Mouse (Mus musculus): ENCODE measurements around the gene Tmem82. TPM values are rescaled to one million over a fixed set of nuclear protein-coding genes. Genes with fewer than 3 reads are reported as not detected.

The Tmem82 gene
- polyA plus RNA-seq, 1 experiment from 2014 or later = 0.80 TPM

DNA sequence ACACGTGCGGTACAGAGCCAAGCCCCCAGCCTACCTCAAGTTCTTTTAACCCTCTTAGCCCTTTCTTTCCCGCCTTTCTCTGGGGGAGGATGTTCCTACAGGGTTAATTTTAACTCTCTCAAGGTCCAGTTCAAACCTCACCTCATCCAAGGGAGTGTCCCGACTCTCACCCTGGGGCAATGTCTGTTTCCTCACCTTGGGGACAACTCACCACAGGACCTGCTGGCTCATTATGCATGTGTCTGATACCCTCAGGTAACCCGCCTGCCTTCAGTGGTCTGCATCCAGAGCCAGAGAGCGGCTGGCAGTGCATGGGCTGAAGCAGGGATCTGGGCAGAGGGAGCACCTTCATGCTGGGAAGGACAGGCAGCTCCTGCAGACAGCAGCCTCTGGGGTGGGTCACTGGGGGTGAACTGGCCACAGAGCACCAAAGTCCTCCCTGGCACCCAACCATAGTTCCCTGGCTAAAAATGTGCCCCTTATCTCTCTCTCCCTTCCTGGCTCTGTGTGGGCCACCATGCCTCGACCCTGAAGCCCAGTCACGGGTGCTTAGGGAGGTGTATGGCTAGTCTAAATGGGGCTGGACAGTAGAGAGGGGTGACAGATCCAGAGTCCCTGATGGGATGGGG lies 21.6 kb downstream of the Tmem82 start:
- H3K9ac ChIP-seq (replicated peaks) = no peak overlapping the region
- no peak overlapping the region for H3K27ac ChIP-seq
- H3K9me3 ChIP-seq = no peaks in the 10 kb centered on the region
- H3K27me3 ChIP-seq = no peaks in the 10 kb centered on the region
- H3K4me2 ChIP-seq = no peak overlapping the region
- no peak overlapping the region for H3K4me3 ChIP-seq (replicated peaks)
- peaks cover 23% of the 10 kb centered on the region for H3K4me1 ChIP-seq (replicated peaks)
- peaks cover 40% of the 10 kb centered on the region for H3K36me3 ChIP-seq
- no peak for ATAC-seq (ENCODE audit: insufficient number of reproducible peaks, insufficient read depth, low FRiP score, low TSS enrichment, low read depth)
- 85% methylated on average over 8 of the region's 8 CpGs for WGBS

DNA sequence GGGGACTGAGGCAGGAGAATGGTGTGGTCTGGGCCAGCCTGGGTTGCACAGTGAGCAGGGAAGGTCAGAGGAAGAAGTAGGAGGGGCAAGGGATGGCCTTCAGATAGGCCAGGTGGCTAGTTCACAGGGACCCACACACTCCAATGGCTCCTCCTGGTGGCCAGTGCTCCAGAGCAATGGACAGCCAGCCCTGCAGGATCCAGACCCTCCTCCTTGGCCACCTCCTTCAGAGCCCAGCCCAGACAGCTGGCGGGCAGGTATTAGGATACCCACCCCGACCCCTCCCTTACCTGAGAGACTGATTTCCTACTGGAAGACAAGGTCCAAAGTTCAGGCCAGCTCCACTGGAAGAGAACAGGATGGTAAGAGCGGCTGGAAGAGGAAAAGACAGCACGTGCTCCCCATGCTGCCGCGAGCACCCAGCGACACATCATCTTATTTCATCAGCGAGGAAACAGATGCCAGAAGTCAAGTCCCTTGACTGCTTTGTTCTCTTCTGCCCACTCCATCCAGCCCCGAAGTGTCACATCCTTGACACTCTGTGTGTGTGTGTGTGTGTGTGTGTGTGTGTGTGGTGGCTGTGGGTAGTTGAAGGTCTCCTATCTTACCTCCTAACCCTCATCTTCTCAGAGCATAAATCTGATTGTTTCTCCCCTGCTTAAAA lies 22.7 kb downstream of the Tmem82 start:
- ATAC-seq (ENCODE audit: insufficient number of reproducible peaks, insufficient read depth, low FRiP score, low TSS enrichment, low read depth) = no peak
- Histone ChIP-seq H3K4me1 (replicated peaks) (peaks cover 23% of the 10 kb centered on the region), H3K4me2 (no peak overlapping the region), H3K9ac (replicated peaks) (no peak overlapping the region), H3K27ac (no peak overlapping the region), H3K36me3 (peaks cover 51% of the 10 kb centered on the region), H3K4me3 (replicated peaks) (no peak overlapping the region), H3K27me3 (no peaks in the 10 kb centered on the region), H3K9me3 (no peaks in the 10 kb centered on the region; the same call in 1 of the 2 replicates)
- 81% methylated on average over 9 of the region's 9 CpGs for WGBS

DNA sequence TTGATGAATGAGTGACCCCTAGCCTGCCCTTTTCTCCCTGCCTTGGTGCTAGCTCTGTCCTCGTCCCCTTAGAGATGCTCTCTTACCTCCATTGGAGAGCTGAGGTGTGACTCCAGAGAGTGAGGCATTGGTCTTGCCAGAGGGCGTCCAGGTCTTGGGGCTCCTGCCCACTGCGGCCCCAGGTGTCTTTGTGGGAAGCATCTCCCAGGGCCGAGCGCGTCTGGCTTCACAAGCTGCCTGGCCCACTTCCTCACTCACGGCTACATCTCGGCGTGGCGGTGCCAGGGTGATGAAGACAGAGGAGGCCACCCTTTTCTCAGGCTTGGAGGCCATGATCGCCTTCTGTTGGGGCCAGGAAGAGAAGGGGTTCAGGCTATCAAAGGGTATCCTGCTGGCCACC lies 23.3 kb downstream of the Tmem82 start:
- peaks cover 18% of the 10 kb centered on the region for H3K4me1 ChIP-seq (replicated peaks)
- H3K36me3 ChIP-seq = peaks cover 56% of the 10 kb centered on the region
- no peak overlapping the region for H3K4me2 ChIP-seq
- no peak overlapping the region for H3K9ac ChIP-seq (replicated peaks)
- no peak overlapping the region for H3K4me3 ChIP-seq (replicated peaks)
- 94% methylated on average over 11 of the region's 11 CpGs for WGBS
- no peak for ATAC-seq (ENCODE audit: insufficient number of reproducible peaks, insufficient read depth, low FRiP score, low TSS enrichment, low read depth)
- no peaks in the 10 kb centered on the region for H3K27me3 ChIP-seq
- H3K27ac ChIP-seq = no peak overlapping the region
- H3K9me3 ChIP-seq = no peaks in the 10 kb centered on the region; the same call in 1 of the 2 replicates

DNA sequence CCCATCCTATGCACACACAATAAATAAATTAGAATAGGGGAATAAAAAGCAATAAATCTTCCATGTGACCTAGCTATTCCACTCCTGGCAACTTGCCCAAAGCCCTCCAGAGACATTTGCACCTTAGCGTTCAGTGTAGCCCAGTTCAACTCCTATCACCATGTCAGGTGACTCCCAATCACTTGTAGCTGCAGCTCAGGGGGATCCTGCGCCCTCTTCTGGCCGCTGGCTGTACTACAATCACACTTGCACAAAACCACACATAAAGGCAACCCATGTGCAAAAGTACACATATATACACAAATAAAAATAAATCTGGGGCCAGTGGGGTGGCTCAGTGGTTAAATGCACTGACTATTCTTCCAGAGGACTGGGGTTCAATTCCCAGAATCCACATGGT lies 26.9 kb downstream of the Tmem82 start:
- no peak overlapping the region for H3K9ac ChIP-seq (replicated peaks)
- H3K36me3 ChIP-seq = peaks cover 91% of the 10 kb centered on the region
- H3K27me3 ChIP-seq = no peaks in the 10 kb centered on the region
- WGBS = 27% methylated on average over 3 of the region's 3 CpGs
- no peak overlapping the region for H3K27ac ChIP-seq
- no peak overlapping the region for H3K4me3 ChIP-seq (replicated peaks)
- H3K9me3 ChIP-seq = no peaks in the 10 kb centered on the region; the same call in 1 of the 2 replicates
- no peaks in the 10 kb centered on the region for H3K4me1 ChIP-seq (replicated peaks)
- ATAC-seq (ENCODE audit: insufficient number of reproducible peaks, insufficient read depth, low FRiP score, low TSS enrichment, low read depth) = no peak
- no peak overlapping the region for H3K4me2 ChIP-seq

DNA sequence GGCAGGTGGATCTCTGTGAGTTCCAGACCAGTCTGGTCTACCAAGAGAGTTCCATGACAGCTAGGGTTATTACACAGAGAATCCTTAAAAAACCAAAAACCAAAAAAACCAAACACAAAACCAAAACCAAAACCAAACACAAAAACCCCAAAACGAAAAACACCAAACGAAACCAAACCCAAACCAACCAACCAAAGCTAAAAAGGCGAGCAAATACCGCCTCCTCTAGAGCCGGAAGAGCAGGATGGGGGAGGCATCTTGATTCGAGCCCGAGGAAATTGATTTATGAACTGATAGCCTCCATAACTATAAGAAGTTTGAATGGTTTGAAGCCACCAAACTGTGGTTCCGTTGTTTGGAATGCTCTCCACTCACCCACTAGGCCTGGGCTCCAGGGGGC lies 34.5 kb downstream of the Tmem82 start:
- H3K27me3 ChIP-seq = no peaks in the 10 kb centered on the region
- no peaks in the 10 kb centered on the region for H3K4me1 ChIP-seq (replicated peaks)
- 91% methylated on average over 8 of the region's 8 CpGs for WGBS
- peaks cover 86% of the 10 kb centered on the region for H3K36me3 ChIP-seq
- no peaks in the 10 kb centered on the region for H3K9me3 ChIP-seq
- no peak overlapping the region for H3K4me3 ChIP-seq (replicated peaks)
- H3K4me2 ChIP-seq = no peak overlapping the region
- no peak for ATAC-seq (ENCODE audit: insufficient number of reproducible peaks, insufficient read depth, low FRiP score, low TSS enrichment, low read depth)
- no peak overlapping the region for H3K27ac ChIP-seq
- H3K9ac ChIP-seq (replicated peaks) = no peak overlapping the region

DNA sequence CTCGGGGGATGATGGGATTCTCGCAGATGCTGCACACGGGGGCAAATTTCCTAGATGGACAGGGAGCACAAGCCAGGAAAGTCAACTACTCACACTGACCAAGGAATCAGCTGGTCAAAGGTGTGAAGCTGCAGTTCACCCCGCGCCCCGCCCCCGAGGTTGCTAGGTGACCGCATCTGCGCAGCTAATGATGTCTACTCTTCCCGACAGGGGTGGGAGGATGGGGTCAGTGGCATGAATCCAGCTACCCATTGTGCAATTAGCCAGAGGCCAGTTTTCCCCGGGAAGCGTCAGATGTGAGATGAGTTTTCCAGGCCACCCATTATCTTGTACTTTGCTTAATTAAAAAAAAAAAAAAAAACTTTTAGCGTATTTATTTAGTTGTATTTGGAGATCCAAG lies 37.4 kb downstream of the Tmem82 start:
- Histone ChIP-seq H3K27ac (no peak overlapping the region), H3K4me2 (no peak overlapping the region), H3K9me3 (no peaks in the 10 kb centered on the region), H3K4me3 (replicated peaks) (no peak overlapping the region), H3K9ac (replicated peaks) (no peak overlapping the region), H3K27me3 (no peaks in the 10 kb centered on the region), H3K36me3 (peaks cover 90% of the 10 kb centered on the region), H3K4me1 (replicated peaks) (no peaks in the 10 kb centered on the region)
- ATAC-seq (ENCODE audit: insufficient number of reproducible peaks, insufficient read depth, low FRiP score, low TSS enrichment, low read depth) = no peak
- 93% methylated on average over 13 of the region's 13 CpGs for WGBS

DNA sequence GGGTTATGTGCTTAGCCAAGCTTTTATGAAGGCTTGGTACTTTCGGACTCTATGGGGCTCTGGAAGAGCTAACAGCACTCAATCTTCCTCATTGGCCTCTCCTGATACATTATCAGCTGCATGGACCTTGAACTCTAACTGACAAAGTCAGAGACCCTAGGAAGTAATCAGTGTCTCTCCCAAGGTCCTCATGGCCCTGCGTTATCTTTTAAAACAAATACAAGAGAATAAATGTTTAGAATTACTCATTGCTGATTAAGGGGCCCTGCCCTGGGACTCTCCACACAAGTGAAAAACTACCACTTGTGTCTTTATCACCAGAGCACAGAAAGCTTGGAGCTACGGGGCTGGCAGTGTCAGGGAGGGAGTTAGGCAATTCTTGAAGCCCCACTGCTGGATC lies 39.6 kb downstream of the Tmem82 start:
- H3K4me1 ChIP-seq (replicated peaks) = no peaks in the 10 kb centered on the region; the same call in 1 of the 2 replicates
- no peak overlapping the region for H3K9ac ChIP-seq (replicated peaks)
- no peaks in the 10 kb centered on the region for H3K9me3 ChIP-seq
- ATAC-seq (ENCODE audit: insufficient number of reproducible peaks, insufficient read depth, low FRiP score, low TSS enrichment, low read depth) = no peak
- H3K27me3 ChIP-seq = no peaks in the 10 kb centered on the region
- 81% methylated on average over 3 of the region's 3 CpGs for WGBS
- H3K4me2 ChIP-seq = no peak overlapping the region
- H3K4me3 ChIP-seq (replicated peaks) = no peak overlapping the region
- peaks cover 72% of the 10 kb centered on the region for H3K36me3 ChIP-seq
- no peak overlapping the region for H3K27ac ChIP-seq

DNA sequence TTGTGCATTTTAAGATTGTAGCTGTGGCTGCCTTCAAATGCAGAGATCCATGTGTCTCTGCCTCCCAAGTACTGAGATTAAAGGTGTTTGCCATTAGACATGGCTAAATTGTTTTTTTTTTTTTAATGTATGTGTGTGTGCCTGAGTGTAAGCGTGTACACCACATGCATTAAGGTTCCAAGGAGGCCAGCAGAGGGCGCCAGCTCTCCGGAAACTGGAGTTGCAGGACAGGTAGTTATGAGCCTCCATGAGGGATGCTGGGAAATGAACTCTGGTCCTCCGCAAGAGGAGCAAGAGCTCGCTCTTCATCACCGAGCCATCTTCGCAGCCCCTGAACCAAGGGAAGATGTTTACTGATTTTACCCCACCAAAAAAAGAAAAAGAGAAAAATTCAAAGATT lies 41.6 kb downstream of the Tmem82 start:
- Histone ChIP-seq H3K9ac (replicated peaks) (no peak overlapping the region), H3K4me1 (replicated peaks) (peaks cover 9% of the 10 kb centered on the region), H3K27me3 (no peaks in the 10 kb centered on the region), H3K27ac (no peak overlapping the region), H3K9me3 (no peaks in the 10 kb centered on the region), H3K4me2 (no peak overlapping the region), H3K4me3 (replicated peaks) (no peak overlapping the region), H3K36me3 (peaks cover 55% of the 10 kb centered on the region)
- ATAC-seq (ENCODE audit: insufficient number of reproducible peaks, insufficient read depth, low FRiP score, low TSS enrichment, low read depth) = no peak
- 94% methylated on average over 7 of the region's 7 CpGs for WGBS

DNA sequence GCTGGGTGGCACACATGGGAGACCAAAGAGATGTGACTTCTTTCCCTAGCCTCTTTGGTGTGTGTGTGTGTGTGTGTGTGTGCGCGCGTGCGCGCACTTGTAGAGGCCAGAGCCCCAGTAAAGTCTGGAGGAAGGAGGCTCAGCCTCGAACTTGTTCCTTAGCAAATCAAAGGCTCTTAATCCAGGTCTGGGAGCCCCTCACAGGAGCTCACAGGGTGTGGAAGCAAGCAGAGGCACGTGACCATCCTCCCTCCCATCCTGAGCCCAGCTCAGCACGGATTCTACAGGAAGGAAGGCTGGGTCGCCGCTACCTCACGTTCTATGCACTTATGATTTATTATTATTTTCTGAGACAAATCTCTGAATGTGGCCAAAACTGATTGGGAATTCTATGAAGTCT lies 42.0 kb downstream of the Tmem82 start:
- Histone ChIP-seq H3K9me3 (no peaks in the 10 kb centered on the region), H3K9ac (replicated peaks) (no peak overlapping the region), H3K4me3 (replicated peaks) (no peak overlapping the region), H3K4me1 (replicated peaks) (peaks cover 9% of the 10 kb centered on the region), H3K36me3 (peaks cover 54% of the 10 kb centered on the region), H3K27me3 (no peaks in the 10 kb centered on the region), H3K27ac (no peak overlapping the region), H3K4me2 (no peak overlapping the region)
- WGBS = 81% methylated on average over 11 of the region's 11 CpGs
- ATAC-seq (ENCODE audit: insufficient number of reproducible peaks, insufficient read depth, low FRiP score, low TSS enrichment, low read depth) = no peak

DNA sequence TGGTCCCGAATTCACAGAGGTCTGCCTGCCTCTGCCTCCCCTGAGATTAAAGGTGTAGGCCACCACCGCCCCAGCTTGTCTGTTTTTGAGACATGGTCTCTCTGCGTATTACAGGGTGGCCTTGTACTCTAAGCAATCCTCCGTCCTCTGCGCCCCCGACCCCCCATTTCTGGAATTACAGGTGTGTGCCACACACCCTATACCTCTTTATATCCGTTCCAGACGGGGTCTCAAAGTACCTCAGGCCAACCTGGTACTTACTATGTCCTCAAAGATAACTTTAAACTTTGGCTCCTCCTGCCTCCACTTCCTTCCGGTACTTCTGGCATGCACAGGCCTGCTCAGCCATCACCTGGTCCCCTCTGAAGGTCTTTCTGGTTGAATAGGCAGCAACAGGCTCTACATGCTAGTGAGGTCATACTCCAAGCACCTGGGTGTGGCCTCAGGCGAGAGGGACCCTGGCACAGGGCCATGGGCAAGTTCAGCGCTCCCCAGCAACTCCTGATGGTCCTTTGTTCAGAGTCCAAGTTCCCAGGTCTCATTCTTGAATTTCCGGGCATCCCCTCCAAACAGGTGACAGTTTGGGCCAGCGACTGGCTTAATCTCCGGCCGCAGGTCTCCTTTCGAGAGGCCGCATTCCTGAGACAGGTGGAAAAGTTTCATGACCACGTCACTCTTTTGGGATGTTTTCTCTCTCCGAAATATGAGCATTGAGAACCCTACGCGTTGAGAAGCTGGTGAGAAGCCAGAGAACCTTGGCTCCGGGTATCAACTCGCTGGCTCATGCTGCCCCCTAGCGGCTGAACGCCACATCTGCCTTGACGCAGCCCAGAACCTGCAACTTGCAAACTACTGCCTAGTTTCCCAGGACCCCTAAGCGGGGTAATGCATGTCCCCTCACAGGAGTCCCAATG lies 43.4 kb downstream of the Tmem82 start:
- H3K4me2 ChIP-seq = peak overlapping the region; percentile 35; the same call in 1 of the 2 replicates

DNA sequence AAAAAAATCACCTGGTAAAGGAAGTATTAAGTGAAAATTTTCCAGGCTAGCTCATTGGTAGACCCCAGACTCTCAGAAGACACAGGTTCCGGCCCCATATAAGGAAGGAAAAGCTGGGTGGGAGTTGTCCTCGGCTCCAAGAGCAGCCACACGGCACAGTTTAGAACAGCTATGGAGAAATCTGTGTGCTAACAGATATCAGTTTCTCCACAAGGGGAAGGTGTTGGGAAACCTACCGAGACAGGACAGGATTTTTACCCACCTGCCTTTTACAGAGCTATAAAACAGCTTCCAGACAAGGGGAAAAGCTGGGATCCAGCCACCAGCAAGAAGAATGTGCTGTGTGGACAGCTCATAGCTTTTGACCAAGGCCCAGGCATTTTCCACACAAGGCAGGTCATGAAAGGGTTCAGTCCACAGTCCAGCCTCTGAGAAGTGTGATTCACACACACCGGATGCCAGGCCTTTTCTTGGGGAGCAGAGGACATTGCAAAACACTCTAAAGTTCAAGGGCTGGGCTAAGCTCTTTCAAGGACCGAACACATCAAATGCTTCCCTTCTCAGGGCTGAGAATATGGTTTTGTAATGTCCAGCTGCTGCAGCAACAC lies 45.0 kb downstream of the Tmem82 start:
- Histone ChIP-seq H3K9ac (replicated peaks) (no peak overlapping the region), H3K27me3 (no peaks in the 10 kb centered on the region), H3K9me3 (no peaks in the 10 kb centered on the region), H3K27ac (peak overlapping the region; percentile 0; the same call in 1 of the 2 replicates), H3K4me3 (replicated peaks) (no peak overlapping the region), H3K4me1 (replicated peaks) (peaks cover 9% of the 10 kb centered on the region), H3K4me2 (no peak overlapping the region), H3K36me3 (peaks cover 24% of the 10 kb centered on the region)
- ATAC-seq (ENCODE audit: insufficient number of reproducible peaks, insufficient read depth, low FRiP score, low TSS enrichment, low read depth) = no peak
- WGBS = 57% methylated on average over 6 of the region's 6 CpGs

More for the DNA sequence above, 43.4 kb downstream of the Tmem82 start:
- H3K9ac ChIP-seq (replicated peaks) = no peak overlapping the region
- peak; percentile 56; the same call in 1 of the 2 replicates for ATAC-seq (ENCODE audit: insufficient number of reproducible peaks, insufficient read depth, low FRiP score, low TSS enrichment, low read depth)
- H3K4me3 ChIP-seq (replicated peaks) = no peak overlapping the region
- H3K9me3 ChIP-seq = no peaks in the 10 kb centered on the region
- no peak overlapping the region for H3K27ac ChIP-seq
- H3K27me3 ChIP-seq = no peaks in the 10 kb centered on the region
- 40% methylated on average over 27 of the region's 27 CpGs for WGBS
- H3K36me3 ChIP-seq = peaks cover 40% of the 10 kb centered on the region
- H3K4me1 ChIP-seq (replicated peaks) = peaks cover 9% of the 10 kb centered on the region

Data from limb, embryonic 12.5 days (tissue).